Mouse (Mus musculus) ES-Bruce4 (cell line): ENCODE results near the gene Vps25.

Experiments
- CTCF ChIP-seq: IDR thresholded peaks from one replicate; pipeline ENCODE4 v1.8.1; 2011; ENCODE audit warnings: low read depth, low read length
- EP300 ChIP-seq: IDR thresholded peaks from 2 replicates; pipeline ENCODE4 v1.6.1; 2011; ENCODE audit warnings: low read depth, low read length; ENCODE audit not compliant: insufficient read depth
- POLR2A ChIP-seq: IDR thresholded peaks from one replicate; pipeline ENCODE4 v1.8.1; 2011; ENCODE audit warnings: low read length; ENCODE audit not compliant: insufficient read depth

- TF ChIP-seq EP300 (peak; percentile 93), CTCF (no peak), POLR2A (no peak)
Measured at GRCm38 (mm10) chr11:101230991-101231871, 22.3 kb upstream of the Vps25 start.
